Mouse (Mus musculus) urinary bladder, postnatal 36 days (tissue): Measurements from ENCODE around the gene Itgb4.
A peak's percentile ranks its signal among the peaks of the same experiment; 100 is the strongest.

Experiments used
- DNase-seq, 2 experiments: peaks; one replicate each; pipeline ENCODE4 v3.0.0; 2022; ENCODE audit warnings: low spot score in 2 of 2, mixed read lengths in 1 of 2

Gene Itgb4

DNA sequence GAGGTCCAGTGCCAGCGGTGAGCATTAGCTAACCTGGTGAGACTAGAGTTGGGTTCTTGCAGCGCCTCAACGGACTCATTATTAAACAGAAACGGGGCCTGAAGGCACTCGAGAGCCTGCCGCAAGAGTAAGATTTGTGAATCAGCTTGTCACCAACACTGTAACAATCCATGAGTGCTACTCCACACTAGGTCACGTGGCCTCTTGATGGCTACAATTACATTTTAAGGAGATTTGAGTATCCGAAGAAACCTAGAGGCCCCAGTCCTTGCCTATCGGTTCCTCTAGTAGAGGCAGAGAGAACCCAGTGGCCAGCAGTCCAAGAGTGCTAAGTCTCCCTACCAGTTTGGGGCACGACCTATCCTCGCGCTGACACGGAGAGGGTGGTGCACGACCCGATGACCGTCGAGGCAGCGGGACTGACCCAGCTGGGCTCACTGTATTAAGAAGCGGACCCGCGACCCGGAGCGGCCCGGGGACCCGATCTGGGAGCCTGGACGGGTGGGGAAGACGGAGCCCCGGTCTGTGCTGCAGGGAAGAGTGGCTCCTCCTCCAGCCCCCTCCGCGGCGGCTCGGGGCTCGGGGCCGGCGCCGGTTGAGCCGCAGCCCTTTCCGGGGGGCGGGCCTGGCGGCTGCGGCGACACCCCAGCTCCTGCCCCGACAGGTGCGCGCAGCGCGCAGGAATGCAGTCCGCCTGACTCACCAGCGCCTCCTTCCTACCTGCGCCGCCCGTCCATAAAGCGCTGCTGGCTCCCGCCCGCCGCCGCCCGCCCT, at the start of gene Itgb4:
Gene Itgb4, plus strand, starts transcription at position 401 of the 774 bp plus-strand sequence.
- DNase-seq = peak; percentile 75 to 76

DNA sequence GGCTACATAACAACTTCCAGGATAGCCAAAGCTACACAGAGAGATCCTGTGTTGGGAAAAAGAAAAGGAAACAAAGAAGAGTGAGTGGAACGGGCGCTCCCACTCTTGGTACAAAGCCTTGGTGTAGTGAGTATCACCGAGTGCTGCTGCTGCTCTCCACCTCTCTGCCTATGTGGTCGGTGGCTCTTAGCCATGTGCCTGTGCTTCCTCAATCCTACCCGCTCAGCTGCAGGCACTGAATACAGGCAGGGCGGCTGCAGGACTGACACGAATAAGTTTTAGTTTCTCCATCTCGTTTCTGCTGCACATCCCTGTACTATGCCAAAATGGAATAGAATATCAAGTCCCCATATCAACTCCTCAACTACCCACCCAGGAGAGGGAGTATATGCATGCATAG, 45.5 kb upstream of the Itgb4 start:
- DNase-seq = no peak

DNA sequence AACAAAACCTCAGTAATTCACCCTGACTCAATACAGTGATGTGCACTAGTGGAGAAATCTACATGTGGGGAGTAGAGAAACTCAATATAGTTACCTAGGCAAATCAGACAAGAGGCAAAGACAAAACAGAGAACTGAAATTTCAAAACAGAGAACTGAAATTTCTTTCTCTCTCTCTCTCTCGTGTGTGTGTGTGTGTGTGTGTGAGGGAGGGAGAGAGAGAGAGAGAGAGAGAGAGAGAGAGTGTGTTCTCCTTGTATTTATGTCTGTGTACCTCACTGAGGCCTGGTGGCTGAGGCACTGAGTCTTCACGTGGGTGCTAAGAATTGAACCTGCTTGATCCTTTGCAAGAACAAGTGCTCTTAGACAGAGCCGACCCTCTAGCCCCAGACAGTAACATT, 44.7 kb upstream of the Itgb4 start:
- no peak for DNase-seq

DNA sequence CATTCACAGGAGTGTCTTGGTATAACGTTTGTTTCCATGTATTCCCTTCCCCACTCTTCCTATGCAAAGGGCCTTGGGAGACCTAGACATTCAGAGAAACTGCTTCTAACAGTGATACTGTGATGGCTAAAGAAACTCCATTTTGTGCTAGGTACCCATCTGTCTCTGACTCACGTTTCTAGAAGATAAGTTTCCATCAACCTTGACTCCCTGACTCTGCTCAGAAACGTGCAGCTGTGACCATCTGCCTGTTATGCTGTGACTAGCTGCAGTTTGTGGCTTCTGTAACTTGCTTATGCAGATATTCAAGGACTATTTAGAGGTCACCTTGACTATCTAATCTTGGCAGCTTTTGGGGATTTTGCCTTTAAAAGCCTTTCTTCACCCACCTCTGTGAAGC, 43.3 kb upstream of the Itgb4 start:
- DNase-seq = no peak

DNA sequence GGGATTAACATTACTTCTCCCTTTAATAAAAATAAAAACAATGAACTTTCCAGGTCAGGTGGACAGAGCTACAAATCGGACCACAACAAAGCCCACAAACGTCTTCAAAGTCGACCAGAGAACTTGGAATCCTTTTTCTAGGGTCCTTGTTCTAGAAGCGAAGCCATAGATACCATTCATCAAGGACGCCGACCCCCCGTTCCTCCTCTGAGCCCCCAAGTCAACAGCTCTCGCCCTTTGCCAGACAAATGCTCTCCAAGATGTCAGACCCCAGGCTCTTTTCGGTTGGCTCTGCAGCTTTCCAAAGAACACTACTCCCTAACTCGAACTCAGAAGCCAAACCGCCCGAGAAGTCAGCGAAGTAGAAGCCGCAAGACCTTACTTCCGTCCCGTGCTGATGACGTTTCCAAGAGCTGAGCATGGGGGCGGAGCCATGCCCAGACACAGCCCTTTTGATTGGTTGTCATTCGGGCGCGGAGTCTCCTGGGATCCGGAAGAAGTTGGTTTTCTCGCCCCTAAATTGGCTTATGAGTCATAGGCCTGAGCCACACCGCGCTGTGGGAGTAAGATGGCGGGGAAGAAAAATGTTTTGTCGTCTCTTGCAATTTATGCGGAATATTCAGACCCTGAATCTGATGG, 41.3 kb upstream of the Itgb4 start, which contains the start of the genes Sap30bp and Recql5:
Gene Sap30bp, plus strand, starts transcription at position 175 of the 639 bp plus-strand sequence.
Gene Recql5, minus strand, starts transcription at position 370 of the 639 bp plus-strand sequence.
- peak; percentile 96 to 97 for DNase-seq

DNA sequence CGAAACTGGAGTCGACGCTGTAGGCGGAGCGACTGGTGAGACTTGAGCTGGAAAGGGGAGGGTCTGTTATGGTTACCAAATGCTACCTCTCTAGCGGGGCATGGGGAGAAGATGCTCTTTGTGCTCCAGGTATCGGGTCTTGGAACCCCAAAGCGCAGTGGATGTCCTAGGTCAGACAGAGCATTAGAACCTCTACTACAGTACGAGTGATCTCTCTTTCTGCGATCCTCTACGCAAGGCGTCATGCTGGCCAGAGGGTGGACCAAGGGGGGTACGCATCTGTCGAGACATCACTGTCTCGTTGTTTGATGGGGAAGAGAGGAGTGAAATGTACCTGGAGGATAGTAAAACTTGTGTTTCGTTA, 40.8 kb upstream of the Itgb4 start:
- DNase-seq = no peak

DNA sequence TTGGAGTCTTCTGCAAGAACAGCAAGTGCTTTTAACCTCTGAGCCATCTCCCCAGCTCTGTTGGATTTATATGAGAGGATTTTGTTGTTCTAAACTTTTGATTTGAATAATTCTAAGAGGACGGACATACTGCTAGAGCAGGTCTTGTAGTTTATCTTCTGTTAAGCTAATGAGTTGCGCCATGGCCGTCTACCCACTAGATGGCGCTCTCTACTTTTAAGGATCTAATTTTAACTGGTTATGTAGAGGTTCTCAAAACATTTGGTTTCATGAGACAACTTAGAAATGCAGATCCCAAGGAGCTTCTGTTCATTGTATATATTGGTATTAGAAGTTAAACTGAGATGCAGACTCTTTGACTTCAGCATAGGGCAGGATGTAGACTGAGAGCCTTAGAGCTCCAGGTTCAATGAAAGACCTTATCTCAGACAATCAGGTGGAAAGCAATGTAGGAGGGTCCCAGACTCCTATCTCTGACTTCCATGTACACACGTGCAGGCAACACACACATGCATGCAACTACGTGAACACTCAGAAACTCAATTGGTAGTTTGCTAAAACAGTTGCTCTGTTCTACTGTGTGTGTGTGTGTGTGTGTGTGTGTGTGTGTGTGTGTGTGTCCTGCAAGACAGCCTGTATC, 34.7 kb upstream of the Itgb4 start:
- peak; percentile 54 to 63 for DNase-seq

DNA sequence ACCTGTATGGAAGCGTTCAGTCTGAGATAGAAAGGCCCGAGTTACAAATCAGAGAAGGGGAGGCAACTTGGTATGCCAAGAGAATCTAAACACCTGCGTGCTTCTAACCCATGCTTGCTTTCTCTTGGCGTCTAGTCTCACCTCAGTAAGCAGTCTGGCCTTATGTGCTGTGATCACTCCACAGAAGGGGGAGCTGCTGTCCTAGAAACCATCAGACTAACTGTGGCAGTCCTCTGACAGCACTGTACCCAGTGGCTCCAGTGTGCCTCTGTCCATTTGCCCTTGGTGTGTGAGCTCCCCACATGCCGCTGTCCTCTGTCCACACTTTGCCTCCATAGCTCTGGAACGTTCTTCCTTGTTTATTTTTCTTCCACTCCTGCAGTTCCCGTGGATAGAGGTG, 32.5 kb upstream of the Itgb4 start:
- DNase-seq = no peak

DNA sequence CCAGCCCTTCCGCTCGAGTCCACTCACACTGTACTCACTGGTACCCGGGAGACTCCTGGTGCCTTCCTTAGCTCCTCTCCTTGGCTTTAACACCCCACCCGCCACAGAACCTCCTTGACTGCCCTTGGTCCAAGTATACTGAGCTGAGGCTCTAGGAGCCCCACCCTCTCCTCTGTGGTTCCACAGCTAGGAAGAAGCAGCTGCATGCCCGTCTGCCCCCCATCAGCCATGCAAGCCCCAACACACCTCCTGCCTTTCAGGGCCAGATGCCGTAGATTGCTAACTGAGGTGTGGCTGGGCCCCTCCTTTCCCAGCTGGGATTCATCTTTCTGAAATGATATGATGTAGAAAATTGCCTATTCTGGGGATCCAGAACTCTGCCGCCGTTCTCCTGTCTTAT, 29.3 kb upstream of the Itgb4 start:
- DNase-seq = peak in 1 of 2 experiments; percentile 26

DNA sequence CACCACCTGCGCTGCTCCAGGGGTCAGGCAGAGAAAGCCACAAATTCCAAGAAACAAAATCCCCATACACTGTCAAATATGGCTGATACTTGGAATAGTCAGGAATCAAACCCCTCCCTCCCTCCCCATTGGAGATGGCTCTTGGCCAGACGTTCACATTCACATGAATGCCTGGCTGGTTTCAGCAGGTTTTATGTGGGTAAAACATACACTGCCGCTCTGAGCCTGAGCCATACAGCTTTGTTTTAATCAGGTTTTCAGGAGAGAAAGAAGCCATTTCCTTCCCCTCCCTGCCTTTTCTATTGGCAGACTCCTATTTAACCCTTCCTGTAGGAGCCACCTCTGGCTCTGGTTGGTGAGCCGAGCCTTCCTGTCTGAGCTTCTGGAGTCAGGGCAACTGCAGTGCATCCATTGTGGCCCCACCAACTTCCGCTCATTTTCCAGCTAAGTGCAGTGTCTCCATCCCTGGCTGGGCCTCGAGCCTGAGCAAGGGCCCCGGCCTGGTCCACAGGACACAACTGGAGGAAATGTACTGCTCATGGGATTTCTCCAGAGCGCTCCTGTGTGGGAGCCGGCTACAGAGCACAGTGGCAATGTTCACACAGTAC, 28.2 kb upstream of the Itgb4 start:
- DNase-seq = no peak

DNA sequence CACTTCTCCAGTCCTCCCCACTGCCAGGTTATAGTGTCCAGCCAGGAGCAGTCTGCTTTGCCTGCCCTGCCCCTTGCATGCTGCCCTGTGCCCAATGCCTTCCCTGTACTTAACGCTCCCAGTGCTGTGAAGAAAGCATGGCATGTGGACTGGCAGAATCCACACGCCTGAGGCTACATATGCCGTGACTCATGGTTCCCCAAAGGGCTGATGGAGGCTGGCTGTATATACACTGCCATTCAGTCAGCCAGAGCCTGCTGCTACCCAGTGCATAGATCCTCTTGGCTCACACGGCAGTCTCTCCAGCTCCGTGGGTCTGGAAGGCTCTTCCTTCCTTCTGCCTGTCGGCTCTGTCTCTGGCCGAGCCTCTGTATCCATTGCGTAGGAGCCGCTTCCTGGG, 26.2 kb upstream of the Itgb4 start:
- no peak for DNase-seq

DNA sequence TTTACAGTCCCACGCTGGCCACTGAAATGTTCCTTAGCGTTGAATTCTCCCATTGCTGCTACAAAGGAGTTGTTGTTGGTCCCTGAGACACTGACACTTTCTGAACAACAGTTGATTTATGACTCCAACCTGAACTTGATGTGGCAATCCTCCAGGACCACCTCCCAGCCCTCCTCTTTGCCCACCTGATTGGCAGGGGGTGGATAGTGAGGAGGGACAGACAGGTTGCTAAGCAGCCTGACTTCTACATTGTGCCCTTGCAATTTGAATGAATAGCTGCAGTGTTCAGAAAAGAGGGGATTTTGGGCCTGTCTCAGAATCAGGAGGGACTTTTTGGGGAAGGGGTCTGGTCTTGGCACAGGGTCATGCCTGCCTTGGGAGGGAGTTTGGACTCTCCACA, 23.8 kb upstream of the Itgb4 start:
- no peak for DNase-seq

DNA sequence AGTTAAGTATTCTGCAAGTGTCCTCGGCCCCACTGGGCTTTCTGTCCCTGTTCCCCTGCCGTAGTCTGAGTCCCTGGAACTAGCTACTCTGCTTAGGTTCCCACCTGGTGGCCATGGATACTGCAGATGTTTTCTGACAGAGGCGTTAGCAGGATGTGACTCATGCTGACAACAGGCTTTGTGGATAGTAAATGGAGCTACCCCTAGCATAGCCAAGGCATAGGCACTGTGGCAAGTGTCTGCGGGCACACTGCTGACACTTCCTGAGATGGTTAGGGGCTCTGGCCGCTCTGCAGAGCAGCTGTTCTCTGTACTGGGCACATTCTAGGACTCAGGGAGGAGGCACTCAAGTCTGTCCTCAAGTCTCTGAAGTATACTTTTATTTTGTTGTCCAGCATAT, 19.8 kb upstream of the Itgb4 start:
- no peak for DNase-seq

DNA sequence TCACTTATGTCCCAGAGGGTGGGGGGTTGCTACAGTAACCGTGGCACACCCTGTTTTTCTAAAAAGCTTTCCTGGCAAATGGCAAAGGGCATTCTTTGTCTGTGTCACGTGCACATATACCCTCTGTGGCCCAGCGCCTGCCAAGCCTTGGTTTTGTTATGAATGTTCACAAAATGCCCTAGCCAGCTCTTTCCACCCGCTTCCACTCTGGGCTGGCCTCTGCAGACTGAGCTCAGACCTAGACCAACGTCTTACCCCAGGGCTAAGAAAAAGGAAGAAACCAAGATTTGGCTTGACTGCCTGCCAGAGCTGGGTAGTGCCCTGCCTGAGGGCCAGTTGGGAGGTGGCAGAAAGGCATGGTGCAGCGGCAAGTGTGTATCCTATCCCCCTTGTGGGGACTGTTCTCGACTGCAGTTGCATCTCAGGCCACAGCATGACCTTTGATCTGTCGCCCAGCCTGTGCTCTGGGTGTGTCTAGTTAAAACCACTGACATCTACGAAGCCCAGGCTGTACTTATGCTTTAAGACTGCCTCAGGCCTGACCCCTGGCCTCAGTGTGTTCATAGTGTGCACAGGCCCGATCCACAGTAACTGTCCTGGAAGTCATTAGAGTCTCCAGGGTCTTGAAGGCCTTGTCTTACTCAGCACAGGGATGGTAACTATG, 19.2 kb upstream of the Itgb4 start:
- peak; percentile 35 to 55 for DNase-seq

DNA sequence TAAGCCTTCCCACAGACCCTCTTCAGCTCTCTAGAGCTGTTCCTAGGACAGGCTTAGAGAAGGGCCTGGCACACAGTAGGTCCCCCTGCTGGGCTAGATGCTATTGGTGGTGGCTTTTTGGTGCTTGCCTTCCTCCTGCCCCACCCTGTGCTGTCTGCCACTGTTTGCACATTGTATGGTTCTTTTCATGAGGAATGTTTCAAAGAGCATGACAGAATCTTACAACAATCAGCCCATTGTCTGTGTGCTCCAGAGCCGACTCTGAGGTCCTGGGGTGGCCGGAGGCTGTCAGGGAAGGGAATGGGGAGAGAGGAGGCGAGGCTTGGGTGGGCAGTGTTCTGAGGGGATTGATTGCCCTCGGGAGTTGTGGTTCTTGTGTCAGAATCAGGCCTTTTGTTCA, 18.1 kb upstream of the Itgb4 start:
- DNase-seq = no peak

DNA sequence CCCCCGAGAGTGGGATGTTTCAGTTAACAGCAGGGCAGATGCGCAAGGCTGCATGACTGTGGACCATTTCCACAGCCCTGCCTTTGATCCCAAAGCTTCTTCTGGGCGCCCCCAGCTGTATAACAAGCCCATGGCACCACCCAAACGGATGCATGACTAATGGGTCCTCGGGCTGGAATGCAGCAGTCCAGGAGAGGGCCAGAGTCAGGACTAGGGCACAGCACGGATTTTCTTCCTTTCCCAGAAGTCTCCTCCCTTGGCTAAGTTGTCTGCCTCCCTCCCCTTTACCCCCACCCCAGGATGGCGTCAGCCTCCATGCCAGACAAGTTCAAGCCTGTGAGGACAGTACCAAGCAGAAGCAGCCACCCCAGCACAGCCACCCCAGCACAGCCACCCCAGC, 16.5 kb upstream of the Itgb4 start:
- DNase-seq = peak in 1 of 2 experiments; percentile 52

DNA sequence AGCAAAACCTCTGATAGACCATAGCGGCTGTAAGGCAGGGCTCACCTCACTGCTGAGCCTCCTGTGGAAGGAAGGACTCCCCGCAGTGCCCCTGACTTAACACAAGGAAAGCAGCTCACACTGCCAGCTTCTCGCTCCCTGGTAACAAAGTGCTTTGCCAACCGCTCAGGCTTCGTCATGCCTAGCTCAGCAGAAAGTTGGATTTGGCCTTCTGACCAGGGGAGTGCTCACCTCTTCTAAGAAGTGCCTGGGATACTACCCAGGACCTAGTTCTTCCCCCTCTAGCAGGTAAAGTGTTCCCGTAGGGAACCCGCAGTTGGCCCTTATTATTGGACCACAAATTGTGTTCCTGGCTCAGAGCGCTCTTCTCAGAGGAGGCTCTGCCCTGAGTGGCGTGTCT, 15.5 kb upstream of the Itgb4 start:
- no peak for DNase-seq

DNA sequence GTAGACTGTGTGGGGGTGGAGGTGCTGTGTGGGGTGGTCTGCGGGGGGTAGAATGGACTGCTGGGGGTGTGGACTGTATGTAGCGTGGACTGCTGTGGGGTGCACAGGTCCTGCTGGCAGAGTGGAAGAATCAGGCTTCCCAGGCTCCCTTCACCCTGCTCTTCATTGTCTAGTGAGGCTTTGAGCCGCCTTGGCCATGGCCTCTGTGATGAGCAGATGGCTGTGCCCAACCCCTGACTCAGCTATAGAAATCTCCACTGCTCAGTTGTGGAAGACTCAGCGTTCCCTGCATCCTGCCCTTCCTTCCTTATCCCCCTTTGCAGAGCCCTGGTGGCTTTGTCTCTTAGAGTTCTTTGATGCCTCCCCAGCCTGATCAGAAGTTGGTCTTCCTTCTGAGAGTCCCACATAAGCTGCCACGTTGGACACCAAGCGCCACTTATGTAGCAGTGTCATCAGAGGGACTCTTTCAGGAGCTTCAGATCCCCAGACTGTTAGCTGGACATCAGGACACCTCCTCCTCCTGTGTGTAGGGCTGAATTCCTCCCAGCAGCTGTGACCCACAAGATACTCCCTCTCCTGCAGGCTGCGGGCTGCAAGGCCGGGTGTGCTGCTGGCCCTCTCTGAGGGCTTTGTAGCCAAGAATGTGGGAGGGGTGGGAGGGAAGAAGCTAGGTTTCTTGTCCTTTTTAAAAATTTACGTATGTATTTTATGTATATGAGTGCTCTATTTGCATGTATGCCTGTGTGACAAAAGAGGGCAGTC, 11.7 kb upstream of the Itgb4 start:
- DNase-seq = no peak

DNA sequence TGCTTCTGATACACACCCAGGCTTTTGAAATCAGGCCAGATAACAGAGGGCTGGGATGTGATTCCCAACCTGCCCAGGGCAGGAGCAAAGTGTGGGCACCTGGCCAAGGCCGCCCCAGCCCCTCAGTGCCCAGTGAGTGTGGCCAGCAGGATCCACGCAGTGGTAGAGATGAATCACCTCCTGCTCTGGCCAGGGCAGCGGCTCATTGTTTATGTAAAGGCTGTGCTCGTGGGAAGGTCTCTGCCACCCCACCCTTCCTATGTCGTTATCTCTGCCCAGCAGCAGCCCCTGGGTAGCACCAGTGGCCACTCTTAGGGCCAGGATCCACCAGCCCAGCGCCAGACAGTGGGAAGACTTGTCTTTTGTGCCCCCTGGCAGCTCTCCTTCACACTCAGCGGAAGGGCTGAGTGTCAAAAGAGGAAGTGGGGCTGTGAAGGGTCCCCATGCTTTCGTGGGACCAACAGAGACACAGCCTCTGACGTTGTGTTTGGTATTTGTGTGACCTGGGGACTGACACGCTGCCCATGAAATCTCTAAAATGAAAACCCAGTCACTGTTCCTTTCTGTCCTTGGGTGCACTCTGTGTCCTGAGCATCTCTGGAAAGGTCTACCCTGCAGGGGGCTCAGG, 9.4 kb upstream of the Itgb4 start:
- peak in 1 of 2 experiments; percentile 49 for DNase-seq

DNA sequence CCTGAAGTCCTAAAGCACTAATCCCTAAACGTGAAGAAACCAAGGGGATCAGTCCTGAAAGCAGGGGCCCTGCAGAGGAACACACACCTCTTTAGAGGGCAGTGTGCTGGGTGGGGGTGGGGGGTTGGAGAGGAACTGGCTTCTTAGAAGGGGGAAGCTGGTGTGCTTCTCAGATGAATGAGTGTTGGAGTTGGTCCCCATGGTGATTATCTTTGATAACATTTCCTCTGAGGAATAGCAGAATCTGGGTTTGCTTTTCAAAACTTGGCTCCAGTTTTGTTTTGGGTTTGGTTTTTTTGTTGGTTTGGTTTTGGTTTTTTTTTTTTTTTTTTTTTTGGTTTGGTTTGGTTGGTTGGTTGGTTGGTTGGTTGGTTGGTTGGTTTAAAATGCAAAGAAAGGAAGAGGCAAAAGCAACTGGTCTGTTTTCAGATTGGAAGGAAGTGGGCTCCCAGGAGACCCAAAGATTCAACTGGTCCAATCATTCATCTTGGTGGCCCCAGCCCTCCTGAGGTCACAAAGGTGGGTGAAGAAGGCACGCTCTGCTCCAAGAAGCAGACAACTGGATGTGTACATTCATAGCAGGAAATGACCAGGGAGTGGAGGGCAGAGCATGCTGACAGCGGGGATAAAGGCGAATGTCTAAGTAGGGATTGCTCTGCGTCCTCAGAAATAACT, 5.6 kb upstream of the Itgb4 start:
- no peak for DNase-seq
